Mouse (Mus musculus): ENCODE data around the gene Gm3417.
"Not testable (repeated sequence)": the region's sequence is repeated elsewhere in the genome, so short reads cannot be mapped to it uniquely, and the experiment has no call there.

The Gm3417 gene

GRCm38 (mm10) chr17:14978362-14979038 lies at the start of gene Gm3417, which contains the start of gene 9030025P20Rik:
Gene Gm3417 (minus strand): TSS chr17:14978790.
Gene 9030025P20Rik (plus strand): TSS chr17:14978468.
- not testable (repeated sequence) for DNase-seq

- not testable (repeated sequence) for DNase-seq
Observed at GRCm38 (mm10) chr17:15025513-15025912, 46.9 kb upstream of the Gm3417 start.

- not testable (repeated sequence) for DNase-seq
Observed at GRCm38 (mm10) chr17:15024502-15025193, 46.1 kb upstream of the Gm3417 start.

- DNase-seq: not testable (repeated sequence)
Observed at GRCm38 (mm10) chr17:15023878-15024492, 45.4 kb upstream of the Gm3417 start.

GRCm38 (mm10) chr17:15021503-15022220 lies 43.1 kb upstream of the Gm3417 start:
- peak; percentile 25 for DNase-seq

GRCm38 (mm10) chr17:15009706-15010413 lies 31.3 kb upstream of the Gm3417 start, which contains the start of gene Gm3435:
Gene Gm3435 (plus strand): TSS chr17:15010176.
- not testable (repeated sequence) for DNase-seq

- not testable (repeated sequence) for DNase-seq
Observed at GRCm38 (mm10) chr17:15009088-15009487, 30.5 kb upstream of the Gm3417 start.

- not testable (repeated sequence) for DNase-seq
Observed at GRCm38 (mm10) chr17:15000047-15000446, 21.5 kb upstream of the Gm3417 start.

GRCm38 (mm10) chr17:14994140-14994539 lies 15.6 kb upstream of the Gm3417 start:
- not testable (repeated sequence) for DNase-seq

- DNase-seq: not testable (repeated sequence)
Observed at GRCm38 (mm10) chr17:14993139-14993832, 14.7 kb upstream of the Gm3417 start.

GRCm38 (mm10) chr17:14992522-14993138 lies 14.0 kb upstream of the Gm3417 start:
- not testable (repeated sequence) for DNase-seq

- DNase-seq: not testable (repeated sequence)
Observed at GRCm38 (mm10) chr17:14990116-14990702, 11.6 kb upstream of the Gm3417 start.

GRCm38 (mm10) chr17:14977718-14978361 lies 750 bp downstream of the Gm3417 start:
- not testable (repeated sequence) for DNase-seq

GRCm38 (mm10) chr17:14968373-14968913 lies 10.1 kb downstream of the Gm3417 start:
- DNase-seq: not testable (repeated sequence)

GRCm38 (mm10) chr17:14961557-14962154 lies 16.9 kb downstream of the Gm3417 start:
- not testable (repeated sequence) for DNase-seq

- peak; percentile 63 for DNase-seq
Observed at GRCm38 (mm10) chr17:14960951-14961556, 17.5 kb downstream of the Gm3417 start, which contains the start of gene Phf10. Gene Phf10 (minus strand): TSS chr17:14961273.

- no peak for DNase-seq
Observed at GRCm38 (mm10) chr17:14960520-14960919, 18.1 kb downstream of the Gm3417 start.

GRCm38 (mm10) chr17:14959979-14960378 lies 18.6 kb downstream of the Gm3417 start:
- no peak for DNase-seq
